Comparison of ENCODE assay signal across 8 mouse cellular contexts in genomic region chr17:28953251-28953650, GRCm38 (mm10). TPM values are rescaled to one million over a fixed set of nuclear protein-coding genes. Genes with fewer than 3 reads are reported as not detected.
A peak's percentile ranks its signal among the peaks of the same experiment; 100 is the strongest.
DNase-seq lines count a peak whose midpoint lies in the region; ATAC-seq and TF ChIP-seq lines count a peak whose summit lies in the region.

No protein-coding gene starts in this region.

- H3K4me2 ChIP-seq in embryonic facial prominence, embryonic 13.5 days, result peak overlapping the region; percentile 85
- peak overlapping the region; percentile 85 for H3K4me2 ChIP-seq in hindbrain, embryonic 11.5 days (replicated peaks; ENCODE audit: low read depth, low read length)
- H3K4me2 ChIP-seq in liver, embryonic 14.5 days (ENCODE audit: low read depth), result peak overlapping the region; percentile 83
- peak overlapping the region; percentile 71 for H3K4me2 ChIP-seq in stomach, embryonic 15.5 days

- TF ChIP-seq EP300 in liver, embryonic 14.5 days (IDR thresholded peaks at IDR 0.05; ENCODE audit: low read depth), result no peak

- H3K27ac ChIP-seq in testis, adult 2 months (ENCODE audit: control insufficient read depth, insufficient read depth, low read depth, low read length), result peak overlapping the region; percentile 80
- peak overlapping the region; percentile 98; the same call in 1 of the 2 replicates for H3K27ac ChIP-seq in embryonic facial prominence, embryonic 13.5 days
- H3K27ac ChIP-seq in hindbrain, embryonic 11.5 days (ENCODE audit: low read depth, low read length), result no peak overlapping the region
- peak overlapping the region; percentile 74 for H3K27ac ChIP-seq in liver, embryonic 14.5 days
- peak overlapping the region; percentile 97; the same call in 1 of the 2 replicates for H3K27ac ChIP-seq in stomach, embryonic 15.5 days

- WGBS in embryonic facial prominence, embryonic 13.5 days, result 17% methylated on average over 9 of the region's 9 CpGs
- WGBS in hindbrain, embryonic 11.5 days, result 40% methylated on average over 9 of the region's 9 CpGs
- WGBS in liver, embryonic 14.5 days (ENCODE audit: insufficient replicate concordance), result 2% methylated on average over 9 of the region's 9 CpGs
- 7% methylated on average over 9 of the region's 9 CpGs for WGBS in stomach, embryonic 15.5 days

- peak overlapping the region; percentile 94 for H3K9ac ChIP-seq in embryonic facial prominence, embryonic 13.5 days
- H3K9ac ChIP-seq in hindbrain, embryonic 11.5 days (ENCODE audit: low read depth, low read length), result peak overlapping the region; percentile 83
- peak overlapping the region; percentile 78 for H3K9ac ChIP-seq in liver, embryonic 14.5 days (replicated peaks)
- peak overlapping the region; percentile 87; the same call in 1 of the 2 replicates for H3K9ac ChIP-seq in stomach, embryonic 15.5 days

- no peaks in the 10 kb centered on the region for H3K9me3 ChIP-seq in embryonic facial prominence, embryonic 13.5 days
- H3K9me3 ChIP-seq in hindbrain, embryonic 11.5 days (ENCODE audit: control insufficient read depth, low read length), result no peaks in the 10 kb centered on the region
- no peaks in the 10 kb centered on the region for H3K9me3 ChIP-seq in liver, embryonic 14.5 days (ENCODE audit: control insufficient read depth, low read length)
- H3K9me3 ChIP-seq in stomach, embryonic 15.5 days, result no peaks in the 10 kb centered on the region

- no peaks in the 10 kb centered on the region for H3K36me3 ChIP-seq in testis, adult 2 months (ENCODE audit: control insufficient read depth, insufficient read depth, low read length)
- peaks cover 12% of the 10 kb centered on the region for H3K36me3 ChIP-seq in embryonic facial prominence, embryonic 13.5 days
- 0 out of 2 replicates have a peak, but pooled peaks cover 2% of the 10 kb centered on the region for H3K36me3 ChIP-seq in hindbrain, embryonic 11.5 days (ENCODE audit: control insufficient read depth, insufficient read depth, low read length)
- H3K36me3 ChIP-seq in liver, embryonic 14.5 days (replicated peaks; ENCODE audit: control insufficient read depth, insufficient read depth, low read depth), result peaks cover 4% of the 10 kb centered on the region
- no peaks in the 10 kb centered on the region for H3K36me3 ChIP-seq in stomach, embryonic 15.5 days

- no peak for DNase-seq in testis, postnatal 14 days (ENCODE audit: low spot score)
- peak; percentile 25 for DNase-seq in hindbrain, embryonic 11.5 days (ENCODE audit: low spot score)
- no peak for DNase-seq in liver, embryonic 14.5 days (ENCODE audit: low read depth in 3 of 3, low spot score in 3 of 3)
- no peak for DNase-seq in urinary bladder, adult 18-20 months (ENCODE audit: low spot score in 2 of 2)
- no peak for DNase-seq in cerebellum, adult 11 months

- ATAC-seq in embryonic facial prominence, embryonic 13.5 days (ENCODE audit: insufficient number of reproducible peaks, insufficient read depth, low FRiP score, low TSS enrichment, low read depth), result no peak
- ATAC-seq in hindbrain, embryonic 11.5 days (ENCODE audit: low FRiP score), result no peak
- ATAC-seq in liver, embryonic 14.5 days (ENCODE audit: insufficient read depth), result no peak
- ATAC-seq in stomach, embryonic 15.5 days (ENCODE audit: insufficient read depth, low FRiP score, low read depth), result no peak

- peak overlapping the region; percentile 93 for H3K4me3 ChIP-seq in testis, adult 2 months (ENCODE audit: control insufficient read depth, low read depth, low read length)
- peak overlapping the region; percentile 79 for H3K4me3 ChIP-seq in embryonic facial prominence, embryonic 13.5 days
- peak overlapping the region; percentile 72 for H3K4me3 ChIP-seq in hindbrain, embryonic 11.5 days (ENCODE audit: low read depth, low read length)
- peak overlapping the region; percentile 82 to 94 for H3K4me3 ChIP-seq in liver, embryonic 14.5 days (ENCODE audit: insufficient read depth in 1 of 2, low read depth in 2 of 2, low read length in 2 of 2)
- H3K4me3 ChIP-seq in stomach, embryonic 15.5 days (replicated peaks), result peak overlapping the region; percentile 68

- H3K27me3 ChIP-seq in testis, adult 2 months (ENCODE audit: control insufficient read depth, insufficient read depth, low read length), result no peaks in the 10 kb centered on the region
- no peaks in the 10 kb centered on the region for H3K27me3 ChIP-seq in embryonic facial prominence, embryonic 13.5 days
- no peaks in the 10 kb centered on the region for H3K27me3 ChIP-seq in hindbrain, embryonic 11.5 days (ENCODE audit: control insufficient read depth, insufficient read depth, low read length)
- H3K27me3 ChIP-seq in liver, embryonic 14.5 days (ENCODE audit: control insufficient read depth, insufficient read depth, low read length), result no peaks in the 10 kb centered on the region
- no peaks in the 10 kb centered on the region for H3K27me3 ChIP-seq in stomach, embryonic 15.5 days (replicated peaks)

- H3K4me1 ChIP-seq in testis, adult 2 months (ENCODE audit: control insufficient read depth, insufficient read depth, low read length), result peaks cover 6% of the 10 kb centered on the region
- peaks cover 21% of the 10 kb centered on the region for H3K4me1 ChIP-seq in embryonic facial prominence, embryonic 13.5 days
- H3K4me1 ChIP-seq in hindbrain, embryonic 11.5 days (replicated peaks; ENCODE audit: control insufficient read depth, insufficient read depth, low read length), result peaks cover 4% of the 10 kb centered on the region; the same call in 1 of the 2 replicates
- H3K4me1 ChIP-seq in liver, embryonic 14.5 days (replicated peaks; ENCODE audit: control insufficient read depth in 2 of 2, insufficient read depth in 2 of 2, low read length in 1 of 2), result peaks cover 16 to 25% of the 10 kb centered on the region in 2 experiments
- peaks cover 16% of the 10 kb centered on the region for H3K4me1 ChIP-seq in stomach, embryonic 15.5 days

- TF ChIP-seq POLR2A in testis, adult 2 months (IDR thresholded peaks at IDR 0.05; ENCODE audit: control insufficient read depth, low read depth, low read length), result no peak

- TF ChIP-seq CTCF in testis, adult 2 months (IDR thresholded peaks at IDR 0.05; ENCODE audit: control insufficient read depth, insufficient read depth, insufficient replicate concordance, low read depth, low read length), result no peak
- no peak for TF ChIP-seq CTCF in liver, embryonic 14.5 days (IDR thresholded peaks at IDR 0.05; ENCODE audit: low read depth)

RNA-seq across cellular contexts. Expression of gene Kctd20, which starts 1.5 kb away (rescaled TPM):
- 34.2 and 34.6 TPM in 2 replicates for polyA plus RNA-seq in testis, adult 2 months (2012; rRNA removed)
- polyA plus RNA-seq in embryonic facial prominence, embryonic 13.5 days (2015; fragmentation: Nextera tagmentation; extraction: Ambion mirVana), result 99.9 and 103 TPM in 2 replicates
- polyA plus RNA-seq in hindbrain, embryonic 11.5 days (2014; fragmentation: Nextera tagmentation; extraction: Ambion mirVana), result 81.7 and 94.8 TPM in 2 replicates
- polyA plus RNA-seq in liver, embryonic 14.5 days (2012; rRNA removed), result 22.7 and 30.4 TPM in 2 replicates
- polyA plus RNA-seq in liver, embryonic 14.5 days (2014; fragmentation: Nextera tagmentation; extraction: Ambion mirVana), result 53.9 and 55.3 TPM in 2 replicates
- polyA plus RNA-seq in stomach, embryonic 15.5 days (2015; fragmentation: Nextera tagmentation; extraction: Ambion mirVana), result 68.4 and 74.9 TPM in 2 replicates

RNA-seq across cellular contexts. Expression of gene Pxt1, which starts 9.6 kb away (rescaled TPM):
- 189 and 199 TPM in 2 replicates for polyA plus RNA-seq in testis, adult 2 months (2012; rRNA removed)
- not detected in 2 replicates for polyA plus RNA-seq in embryonic facial prominence, embryonic 13.5 days (2015; fragmentation: Nextera tagmentation; extraction: Ambion mirVana)
- 0.34 TPM in 1 of 2 replicates, not detected in the other for polyA plus RNA-seq in hindbrain, embryonic 11.5 days (2014; fragmentation: Nextera tagmentation; extraction: Ambion mirVana)
- 0.23 and 0.32 TPM in 2 replicates for polyA plus RNA-seq in liver, embryonic 14.5 days (2012; rRNA removed)
- 0.14 and 0.45 TPM in 2 replicates for polyA plus RNA-seq in liver, embryonic 14.5 days (2014; fragmentation: Nextera tagmentation; extraction: Ambion mirVana)
- polyA plus RNA-seq in stomach, embryonic 15.5 days (2015; fragmentation: Nextera tagmentation; extraction: Ambion mirVana), result 0.17 TPM in 1 of 2 replicates, not detected in the other

RNA-seq across cellular contexts. Expression of gene 4930539E08Rik, which starts 38.1 kb away (rescaled TPM):
- 4.7 and 4.9 TPM in 2 replicates for polyA plus RNA-seq in testis, adult 2 months (2012; rRNA removed)
- 0.29 and 0.41 TPM in 2 replicates for polyA plus RNA-seq in embryonic facial prominence, embryonic 13.5 days (2015; fragmentation: Nextera tagmentation; extraction: Ambion mirVana)
- 0.03 TPM in 1 of 2 replicates, not detected in the other for polyA plus RNA-seq in hindbrain, embryonic 11.5 days (2014; fragmentation: Nextera tagmentation; extraction: Ambion mirVana)
- polyA plus RNA-seq in liver, embryonic 14.5 days (2012; rRNA removed), result 0.06 TPM in 2 replicates
- 0.03 and 0.14 TPM in 2 replicates for polyA plus RNA-seq in liver, embryonic 14.5 days (2014; fragmentation: Nextera tagmentation; extraction: Ambion mirVana)
- polyA plus RNA-seq in stomach, embryonic 15.5 days (2015; fragmentation: Nextera tagmentation; extraction: Ambion mirVana), result 0.71 and 0.81 TPM in 2 replicates

RNA-seq across cellular contexts. Expression of gene Stk38, which starts 54.5 kb away (rescaled TPM):
- polyA plus RNA-seq in testis, adult 2 months (2012; rRNA removed), result 33.9 and 43.7 TPM in 2 replicates
- polyA plus RNA-seq in embryonic facial prominence, embryonic 13.5 days (2015; fragmentation: Nextera tagmentation; extraction: Ambion mirVana), result 114 and 129 TPM in 2 replicates
- polyA plus RNA-seq in hindbrain, embryonic 11.5 days (2014; fragmentation: Nextera tagmentation; extraction: Ambion mirVana), result 141 and 151 TPM in 2 replicates
- 24.5 and 31.8 TPM in 2 replicates for polyA plus RNA-seq in liver, embryonic 14.5 days (2012; rRNA removed)
- polyA plus RNA-seq in liver, embryonic 14.5 days (2014; fragmentation: Nextera tagmentation; extraction: Ambion mirVana), result 29.2 and 32.7 TPM in 2 replicates
- polyA plus RNA-seq in stomach, embryonic 15.5 days (2015; fragmentation: Nextera tagmentation; extraction: Ambion mirVana), result 98.3 and 106 TPM in 2 replicates

Comparison
In these comparisons a context has a peak if more than half of its experiments do, and no peak if none do; other contexts are left out.
1. RNA of gene Pxt1, which starts 9.6 kb away (polyA plus RNA-seq): 189 to 199 TPM in testis, adult 2 months; 0.34 TPM in hindbrain, embryonic 11.5 days, not detected in embryonic facial prominence, embryonic 13.5 days, 0.14 to 0.45 TPM in liver, embryonic 14.5 days and 0.17 TPM in stomach, embryonic 15.5 days; every median in the first group is over 100 times any median in the second.
2. Peak in every context shown above with its lines, with median percentiles within 50 percentile points of each other: H3K4me3 ChIP-seq, H3K4me2 ChIP-seq and H3K9ac ChIP-seq.